Mouse (Mus musculus): ENCODE measurements around the gene Gucy2g.
A peak's percentile ranks its signal among the peaks of the same experiment; 100 is the strongest.

Gene Gucy2g

DNA sequence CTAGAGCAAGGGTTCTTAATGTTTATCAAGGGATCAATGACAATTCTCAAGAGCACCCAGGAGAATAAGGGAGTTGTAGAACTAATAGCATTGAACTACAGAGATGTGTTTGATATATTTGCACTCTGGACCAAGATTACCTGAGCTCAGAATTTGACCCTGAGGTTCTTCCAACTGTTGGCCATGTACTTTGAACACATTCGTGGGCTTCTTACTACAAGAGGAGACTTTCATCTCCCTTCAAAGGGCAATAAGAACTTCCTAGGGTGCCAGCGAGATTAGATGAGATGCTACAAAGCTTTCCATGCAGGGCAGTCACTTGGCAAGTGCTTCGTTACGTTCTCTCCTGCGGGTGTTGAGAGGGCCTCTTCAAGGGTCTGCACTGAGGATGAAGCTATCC is 6.5 kb upstream of the Gucy2g start:
- no peak for DNase-seq

DNA sequence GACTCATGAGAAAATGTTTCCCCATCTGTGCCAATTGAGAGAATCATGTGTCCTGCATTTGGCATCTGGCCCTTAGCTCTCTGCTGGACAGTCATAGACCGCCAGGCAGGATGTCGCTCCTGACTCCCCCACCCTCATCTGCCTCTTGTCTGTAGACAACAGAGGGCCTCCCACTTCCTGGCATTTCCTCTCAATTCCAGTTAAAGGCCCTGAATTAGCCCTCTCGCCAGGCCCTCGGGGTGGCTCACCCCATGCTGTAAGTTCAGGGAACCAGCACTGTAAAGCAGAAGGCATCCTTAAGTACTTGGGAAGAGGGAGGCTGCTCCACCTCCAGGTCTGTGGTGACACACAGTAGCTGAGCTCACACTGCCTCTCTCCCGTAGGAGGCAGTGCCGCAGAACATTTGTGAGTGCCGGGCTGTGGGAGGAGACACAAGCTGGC is 3.8 kb upstream of the Gucy2g start:
- DNase-seq: peak; percentile 72 to 73

DNA sequence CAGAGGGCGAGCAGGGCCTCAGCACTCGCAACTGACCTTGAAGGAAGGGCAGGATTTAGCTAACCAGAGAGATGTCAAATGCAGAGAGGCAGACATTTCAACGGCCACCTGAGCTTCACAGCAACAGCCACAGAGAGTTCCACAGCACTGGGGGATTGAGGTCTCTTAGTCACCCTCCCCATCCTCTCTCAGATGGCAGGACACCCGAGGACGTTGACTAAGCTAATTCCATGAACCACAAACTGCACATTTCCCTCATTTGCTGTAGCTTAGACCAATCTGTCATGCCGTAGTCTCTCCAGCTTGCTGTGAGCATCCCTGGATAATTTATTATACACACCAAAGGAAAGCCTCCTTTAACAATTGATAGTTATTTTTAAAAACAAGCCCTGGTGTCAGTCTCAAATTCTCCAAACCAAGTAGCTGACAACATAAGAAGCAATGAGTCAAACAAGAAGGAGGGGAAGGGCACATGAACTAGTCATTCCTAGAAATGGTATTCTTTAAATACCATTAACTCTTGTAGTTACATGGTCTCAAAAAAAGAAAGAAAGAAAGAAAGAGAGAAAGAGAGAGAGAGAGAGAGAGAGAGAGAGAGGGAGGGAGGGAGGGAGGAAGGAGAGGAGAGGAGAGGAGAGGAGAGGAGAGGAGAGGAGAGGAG is 1.1 kb downstream of the Gucy2g start:
- DNase-seq: no peak

DNA sequence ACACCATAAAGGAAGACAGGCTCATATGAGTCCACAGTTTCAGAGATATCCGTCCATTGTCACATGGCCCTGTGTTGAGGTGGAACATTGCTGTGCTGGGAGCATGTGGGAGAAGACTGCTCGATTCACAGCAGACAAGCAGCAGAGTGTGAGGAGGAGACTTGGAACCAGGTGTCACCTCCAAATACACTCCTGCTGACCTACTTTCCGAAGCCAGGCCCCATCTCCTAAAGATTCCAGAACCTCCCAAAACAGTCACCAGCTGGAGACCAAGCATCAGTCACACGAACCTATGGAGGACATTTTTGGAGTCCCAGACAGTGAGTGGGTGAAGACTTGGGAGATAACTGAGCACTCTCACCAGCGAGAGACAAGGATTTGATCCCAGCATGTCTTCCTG is 4.5 kb downstream of the Gucy2g start:
- DNase-seq: no peak

DNA sequence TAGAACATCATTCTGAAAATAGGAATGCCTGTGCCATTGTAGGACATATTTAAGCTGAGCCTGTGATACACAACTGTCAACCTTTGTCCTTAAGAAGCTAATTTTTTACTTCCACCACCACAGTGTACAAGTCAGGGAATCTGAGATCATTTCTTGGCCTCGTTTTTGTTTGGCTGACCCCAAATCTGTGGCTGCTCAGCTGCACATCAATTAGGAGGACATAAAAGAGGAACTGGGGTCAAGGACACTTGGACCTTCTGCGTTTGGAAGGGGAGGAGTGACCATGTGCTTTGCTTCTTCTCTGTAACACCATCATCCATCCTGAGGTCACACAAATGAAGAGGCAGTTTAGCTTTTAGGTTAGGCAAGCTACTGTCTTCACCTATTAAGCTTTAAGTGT is 5.0 kb downstream of the Gucy2g start:
- DNase-seq: no peak

DNA sequence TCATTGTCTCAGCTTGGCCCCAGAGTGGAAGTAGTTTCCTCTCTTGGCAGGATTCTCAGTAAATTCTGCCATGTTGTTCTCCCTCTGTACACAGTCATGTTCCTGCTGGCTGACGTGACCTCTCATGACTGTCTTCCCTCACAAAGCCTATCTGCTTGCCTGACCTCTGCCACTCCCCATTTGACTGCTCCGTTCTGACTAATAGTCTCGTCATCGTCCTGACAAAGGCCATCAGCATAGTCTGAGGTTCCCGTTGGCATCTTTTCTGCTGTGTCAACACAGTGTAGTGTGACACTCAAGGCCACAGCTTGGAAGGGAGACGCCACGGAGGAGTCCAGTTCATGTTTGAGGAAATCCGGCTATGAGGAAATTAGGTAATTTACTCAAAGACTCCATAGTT is 8.9 kb downstream of the Gucy2g start:
- no peak for DNase-seq

DNA sequence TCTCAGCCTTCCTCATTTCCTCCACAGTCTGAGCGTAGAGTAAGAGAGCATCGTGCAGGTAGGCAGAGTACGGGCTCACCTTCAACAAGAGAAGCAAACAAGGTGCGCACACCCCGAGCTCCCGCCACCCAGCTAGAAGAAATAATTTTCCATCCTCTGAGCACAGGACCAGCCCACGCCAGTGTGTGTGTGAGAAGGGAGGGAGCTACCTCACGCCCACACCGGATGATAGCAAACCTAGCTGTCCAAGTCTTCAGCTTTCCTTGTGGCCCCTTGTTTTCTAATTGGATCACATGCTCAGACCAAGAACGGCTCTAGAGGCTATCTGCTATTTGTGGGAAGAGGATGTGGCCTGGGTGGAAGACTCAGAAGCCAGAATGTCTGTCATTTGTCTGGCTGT is 10.0 kb downstream of the Gucy2g start:
- DNase-seq: no peak

DNA sequence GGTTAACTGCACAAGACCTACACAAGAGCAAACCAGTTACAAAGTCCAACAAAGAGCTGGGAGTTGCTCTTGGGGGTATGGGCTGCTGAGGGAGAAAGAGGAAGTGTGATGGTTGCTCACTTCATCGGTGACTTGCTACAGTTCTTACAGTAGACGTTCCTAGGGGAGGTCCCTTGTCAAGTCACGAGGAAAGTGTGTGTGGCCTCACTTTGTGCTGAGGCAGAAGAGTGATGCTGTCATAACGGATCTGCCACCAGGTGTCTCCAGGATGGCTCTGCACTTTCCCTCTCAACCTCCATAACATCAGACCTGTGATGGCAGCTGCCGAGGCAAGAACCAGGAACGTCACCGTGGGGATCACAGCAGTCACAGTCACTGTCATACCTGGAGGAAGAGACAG is 13.9 kb downstream of the Gucy2g start:
- DNase-seq: no peak

DNA sequence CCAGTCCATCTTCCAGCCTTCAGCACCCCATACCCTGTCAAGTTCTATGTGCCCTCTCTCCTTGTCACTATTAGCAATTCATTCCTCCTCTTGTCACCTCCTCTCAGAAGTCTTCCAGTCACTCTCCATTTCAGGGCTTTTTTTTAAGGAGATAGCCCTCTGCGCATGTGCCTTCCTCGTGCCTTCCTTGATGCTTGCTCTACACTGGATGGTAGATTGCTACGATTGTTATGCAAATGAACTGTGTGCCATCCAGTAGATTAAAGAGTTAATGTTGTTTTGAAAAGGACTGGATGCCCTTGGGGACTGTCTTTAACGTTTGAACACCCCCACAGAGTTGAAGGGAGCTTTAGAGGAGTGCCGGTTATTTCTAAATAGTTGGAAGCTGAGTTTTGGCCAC is 14.4 kb downstream of the Gucy2g start:
- no peak for DNase-seq

DNA sequence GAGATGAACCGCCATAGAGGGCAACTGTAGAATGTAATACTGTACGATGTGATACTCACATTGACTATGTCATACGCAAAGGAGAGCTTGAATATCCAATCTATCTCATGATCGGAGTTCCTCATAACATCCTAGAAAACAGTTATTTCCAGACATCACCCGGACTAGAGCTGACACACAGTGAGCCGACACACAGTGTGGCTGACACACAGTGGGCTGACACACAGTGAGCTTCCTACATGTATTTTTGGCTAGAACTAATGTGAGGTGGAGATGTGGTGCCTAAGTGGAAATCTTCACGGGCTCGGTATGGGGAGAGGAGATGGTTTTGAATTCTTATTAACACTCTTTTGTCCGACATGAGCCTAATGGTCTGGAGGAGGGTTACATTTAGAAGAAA is 18.8 kb downstream of the Gucy2g start:
- no peak for DNase-seq

DNA sequence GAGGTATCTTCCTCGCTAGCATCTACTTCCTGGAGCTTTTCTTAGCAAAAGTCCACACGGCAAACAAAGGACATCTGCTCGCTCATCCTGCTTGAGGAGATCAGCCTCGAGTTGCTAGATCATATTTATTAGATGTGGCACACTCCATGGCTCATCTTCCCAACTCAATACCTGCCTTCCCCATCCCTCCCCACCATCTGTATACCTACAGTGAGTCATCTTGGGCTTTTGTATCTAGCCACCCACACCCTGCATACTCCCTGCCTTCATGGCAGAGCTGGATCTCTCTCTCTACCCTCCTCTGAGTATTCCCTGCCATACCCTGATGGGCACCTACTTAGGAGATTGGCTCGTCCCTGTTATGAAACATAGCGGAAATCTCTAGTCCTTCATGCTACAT is 19.8 kb downstream of the Gucy2g start:
- DNase-seq: no peak

DNA sequence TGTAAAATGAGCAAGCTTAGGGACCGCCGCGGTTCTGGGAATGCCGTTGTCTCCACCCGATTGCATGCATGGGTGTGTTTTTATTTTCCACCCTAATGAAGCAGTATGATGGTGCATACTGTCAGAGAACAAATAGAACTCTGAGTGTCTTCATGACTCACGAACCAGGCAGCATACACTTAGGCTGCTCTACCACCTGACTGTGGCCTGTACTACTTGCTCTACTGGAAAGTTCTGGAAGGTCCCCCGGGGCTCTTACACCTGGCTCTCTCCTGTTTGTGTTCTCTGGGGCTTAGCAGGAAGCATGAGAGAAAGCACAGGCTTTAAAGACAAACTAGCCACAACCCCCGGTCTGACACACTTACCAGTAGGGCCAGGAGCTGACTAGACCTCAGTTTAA is 21.7 kb downstream of the Gucy2g start:
- no peak for DNase-seq

DNA sequence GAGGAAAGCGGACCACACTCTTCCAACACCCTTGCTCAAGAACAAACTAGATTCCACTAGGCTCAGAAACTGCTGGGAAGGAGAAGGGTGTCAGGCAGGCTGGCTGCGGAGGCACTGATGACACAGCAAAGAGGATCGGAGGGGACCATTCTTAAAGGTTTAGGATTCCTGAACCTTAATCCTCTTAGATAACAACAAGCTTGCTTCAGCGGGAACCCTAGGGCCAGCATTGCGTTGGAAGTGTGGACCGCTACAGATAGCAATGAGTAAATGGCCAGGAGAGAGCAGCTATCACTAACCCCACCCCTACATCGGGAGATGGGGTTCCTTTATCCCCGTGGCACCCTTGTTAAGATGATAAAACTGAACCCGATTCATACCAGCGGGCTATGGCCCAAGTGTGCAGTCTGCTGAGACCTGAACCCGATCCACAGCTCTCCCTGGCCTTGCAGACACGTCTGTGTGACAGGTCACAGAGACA is 22.3 kb downstream of the Gucy2g start:
- no peak for DNase-seq

DNA sequence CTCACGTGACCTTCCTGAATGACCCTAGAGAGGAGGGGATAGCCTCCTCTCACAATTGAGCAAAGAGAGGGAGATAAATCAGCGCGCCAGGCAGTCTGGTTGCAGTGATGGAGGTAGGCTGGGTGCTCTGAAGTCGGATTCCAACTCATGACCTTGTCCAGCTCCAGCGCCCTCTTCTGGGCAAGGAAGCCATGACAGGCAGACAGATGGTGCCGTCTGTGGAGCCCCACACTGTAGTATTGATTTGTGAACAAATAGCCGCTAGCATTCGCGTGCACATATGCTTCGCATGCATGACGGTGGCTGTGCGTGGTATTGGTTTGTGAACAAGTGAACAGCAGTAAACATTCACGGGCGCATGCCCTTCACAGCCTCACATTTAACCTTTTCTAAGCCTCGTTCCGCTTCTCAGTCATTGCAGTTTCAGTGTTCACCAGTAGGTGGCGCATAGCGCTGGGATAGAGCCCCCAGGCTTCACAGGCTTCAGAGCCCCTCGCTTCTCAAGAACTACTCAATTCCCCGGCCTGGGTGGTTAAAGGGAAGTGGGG is 22.8 kb downstream of the Gucy2g start:
- peak; percentile 92 to 95 for DNase-seq

DNA sequence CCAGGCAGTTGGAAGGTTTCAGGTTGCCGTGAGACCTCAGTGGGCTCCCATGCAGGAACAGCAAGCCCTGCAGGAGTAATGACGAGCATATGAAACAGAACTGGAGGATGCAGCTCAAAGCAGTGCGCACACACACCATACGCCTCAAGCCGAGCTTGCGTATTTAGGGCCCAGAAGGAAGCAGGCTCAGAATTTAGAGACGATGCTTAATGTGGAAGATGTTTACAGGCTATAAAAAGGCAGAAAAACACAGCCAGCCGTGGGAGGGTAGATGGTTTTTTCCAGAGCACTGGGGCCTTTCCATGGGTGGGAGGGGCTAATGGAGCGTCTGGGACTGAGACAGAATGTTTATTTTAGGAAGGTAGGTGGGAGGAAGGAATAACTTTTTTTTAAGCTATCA is 23.7 kb downstream of the Gucy2g start:
- DNase-seq: no peak

DNA sequence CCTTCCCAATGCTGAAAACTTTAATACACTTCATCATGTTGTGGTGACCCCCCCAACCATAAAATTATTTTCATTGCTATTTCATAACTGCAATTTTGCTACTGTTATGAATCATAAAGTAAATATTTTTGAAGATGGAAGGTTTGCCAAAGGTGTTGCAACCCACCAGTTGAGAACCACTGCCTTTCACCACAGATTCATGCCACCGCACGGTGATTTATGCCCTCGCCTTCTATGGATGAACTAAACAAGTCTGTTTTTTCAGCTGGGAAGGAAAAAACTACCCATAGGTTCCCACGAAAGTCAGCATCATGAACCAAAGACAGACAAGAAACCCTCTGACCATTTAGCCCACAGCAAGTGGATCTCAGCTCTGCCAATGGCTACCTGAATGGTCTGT is 24.2 kb downstream of the Gucy2g start:
- DNase-seq: no peak

DNA sequence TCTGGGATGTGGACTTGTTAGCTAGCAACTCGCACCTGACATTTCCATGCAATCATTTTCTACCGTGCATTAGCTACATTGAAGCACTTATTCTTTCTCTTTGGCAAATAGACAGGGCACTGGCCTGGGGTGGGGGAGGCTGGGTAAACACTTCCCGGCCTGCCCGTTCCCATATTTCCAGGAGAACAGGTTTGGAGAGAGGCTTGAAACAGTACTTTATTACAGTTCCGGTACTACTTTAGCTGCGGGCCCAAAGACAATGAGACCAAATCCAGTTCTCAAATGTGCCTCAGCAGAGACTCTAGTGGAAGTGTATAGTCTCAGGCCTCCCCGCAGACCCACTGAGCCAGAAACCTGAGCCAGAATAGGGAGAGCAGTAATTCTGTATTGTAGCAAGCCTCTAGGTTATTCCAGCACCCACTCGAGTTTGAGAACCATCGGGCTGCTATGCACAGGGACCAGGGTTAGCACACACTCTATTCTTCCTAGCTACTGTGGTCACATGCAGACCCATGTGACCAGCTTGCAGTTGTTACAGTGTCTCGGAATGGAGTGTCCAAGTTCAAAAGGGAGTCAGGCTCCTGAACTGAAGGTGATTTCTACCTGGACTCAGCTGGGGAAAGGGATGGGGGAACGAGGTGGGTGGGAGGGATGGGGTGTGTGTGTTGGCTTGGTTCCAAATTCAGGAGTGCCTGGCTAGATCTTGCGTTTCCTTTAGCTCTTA is 27.3 kb downstream of the Gucy2g start:
- DNase-seq: no peak

DNA sequence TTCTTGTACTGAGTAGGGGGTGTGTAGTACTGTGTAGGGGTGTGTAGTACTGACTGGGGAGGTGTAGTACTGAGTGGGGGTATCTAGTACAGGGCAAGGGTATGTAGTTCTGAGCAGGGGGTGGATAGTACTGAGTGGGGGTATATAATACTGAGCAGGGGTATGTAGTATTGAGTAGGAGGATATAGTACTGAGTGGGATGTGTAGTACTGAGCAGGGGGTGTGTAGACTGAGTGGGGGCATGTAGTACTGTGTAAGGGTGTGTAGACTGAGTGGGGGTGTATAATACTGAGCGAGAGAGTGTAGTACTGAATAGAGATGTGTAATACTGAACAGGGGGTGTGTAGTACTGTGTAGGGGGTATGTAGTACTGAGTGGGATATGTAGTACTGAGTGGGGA is 29.3 kb downstream of the Gucy2g start:
- DNase-seq: no peak

DNA sequence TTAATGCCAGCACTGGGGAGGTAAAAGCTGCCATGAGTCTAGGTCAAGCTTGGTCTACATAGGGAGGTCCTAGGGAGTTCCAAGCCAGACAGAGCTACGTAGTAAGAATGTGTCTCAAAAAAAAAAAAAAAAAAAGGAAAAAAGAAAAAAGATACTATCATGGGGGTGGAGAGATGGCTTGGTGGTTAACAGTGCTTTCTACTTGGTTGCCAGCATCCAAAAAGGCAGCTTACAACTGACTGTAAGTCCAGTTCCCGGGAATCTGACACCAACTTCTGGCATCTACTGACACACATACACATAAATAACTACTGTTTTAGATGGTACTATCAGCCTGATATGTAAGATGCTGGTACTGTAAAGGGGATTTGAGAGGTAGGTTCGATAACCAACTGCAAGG is 32.0 kb downstream of the Gucy2g start:
- no peak for DNase-seq

DNA sequence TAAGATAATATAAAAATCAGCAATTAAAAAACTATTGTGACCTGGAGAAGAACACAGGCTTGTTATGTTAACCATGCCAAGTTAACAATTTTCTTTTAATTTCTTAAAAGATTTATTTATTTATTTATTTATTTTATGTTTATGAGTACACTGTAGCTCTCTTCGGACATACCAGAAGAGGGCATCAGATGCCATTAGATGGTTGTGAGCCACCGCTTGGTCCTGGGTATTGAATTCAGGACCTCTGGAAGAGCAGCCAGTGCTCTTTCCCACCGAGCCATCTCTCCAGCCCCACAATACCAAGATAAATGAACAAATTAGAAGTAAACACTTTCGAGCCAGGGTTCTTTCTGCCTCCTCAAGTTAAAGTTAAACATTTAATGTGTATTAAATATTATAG is 32.4 kb downstream of the Gucy2g start:
- no peak for DNase-seq

DNA sequence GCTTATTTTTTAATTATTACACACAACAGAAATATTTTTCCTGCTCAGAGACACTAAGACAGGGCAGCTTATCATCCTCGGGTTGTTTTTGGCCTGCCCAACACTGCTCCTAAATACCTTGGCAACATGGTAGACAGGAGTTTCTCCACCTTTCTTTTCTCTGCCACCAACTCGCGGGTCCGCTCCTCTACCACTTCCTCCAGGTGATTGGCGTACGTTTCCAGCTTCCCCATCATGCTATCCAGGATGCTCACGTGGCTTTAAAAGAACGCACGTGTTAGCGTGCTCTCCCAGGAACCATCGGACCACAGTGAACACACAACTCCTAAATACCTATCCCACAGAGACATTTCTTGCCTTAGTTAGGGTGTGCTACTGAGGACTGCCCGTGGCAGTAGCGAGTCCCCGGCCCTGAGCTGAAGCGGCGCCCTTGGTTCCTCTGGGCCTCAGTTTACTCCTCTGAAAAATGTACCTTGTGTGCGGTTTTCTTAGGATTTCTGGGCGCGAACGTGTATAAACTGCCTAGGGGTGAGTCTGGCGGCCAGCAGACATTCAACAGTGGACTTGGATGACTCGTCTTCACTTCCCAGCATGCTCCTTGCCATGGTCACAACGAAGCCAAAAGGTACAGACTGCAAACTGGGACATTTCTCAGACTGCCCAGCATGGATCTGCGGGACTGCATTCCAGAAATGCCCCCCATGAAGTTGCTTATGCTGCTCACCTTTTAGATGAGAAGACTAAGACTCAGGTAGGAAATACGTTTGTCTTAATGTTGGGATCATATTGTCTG is 33.1 kb downstream of the Gucy2g start:
- DNase-seq: peak; percentile 23 to 33

DNA sequence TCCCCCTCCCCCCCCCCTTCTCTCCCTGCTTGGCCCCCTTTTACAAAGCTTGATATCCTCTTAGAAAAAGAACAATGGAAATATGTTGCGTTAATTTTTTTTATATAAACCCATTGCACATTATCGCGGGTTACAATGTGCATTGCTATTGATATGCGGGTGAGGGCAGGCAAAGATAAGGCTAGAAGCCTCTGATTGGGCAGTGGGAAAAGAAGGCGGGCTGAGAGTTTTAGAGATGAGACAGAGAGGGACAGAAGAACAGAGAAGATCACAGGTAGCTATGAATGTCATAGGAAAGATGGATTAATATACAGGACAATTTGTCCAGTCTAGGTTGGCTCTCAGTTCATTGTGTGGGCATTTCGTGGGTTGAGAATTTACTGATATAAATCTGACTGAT is 33.8 kb downstream of the Gucy2g start:
- no peak for DNase-seq

DNA sequence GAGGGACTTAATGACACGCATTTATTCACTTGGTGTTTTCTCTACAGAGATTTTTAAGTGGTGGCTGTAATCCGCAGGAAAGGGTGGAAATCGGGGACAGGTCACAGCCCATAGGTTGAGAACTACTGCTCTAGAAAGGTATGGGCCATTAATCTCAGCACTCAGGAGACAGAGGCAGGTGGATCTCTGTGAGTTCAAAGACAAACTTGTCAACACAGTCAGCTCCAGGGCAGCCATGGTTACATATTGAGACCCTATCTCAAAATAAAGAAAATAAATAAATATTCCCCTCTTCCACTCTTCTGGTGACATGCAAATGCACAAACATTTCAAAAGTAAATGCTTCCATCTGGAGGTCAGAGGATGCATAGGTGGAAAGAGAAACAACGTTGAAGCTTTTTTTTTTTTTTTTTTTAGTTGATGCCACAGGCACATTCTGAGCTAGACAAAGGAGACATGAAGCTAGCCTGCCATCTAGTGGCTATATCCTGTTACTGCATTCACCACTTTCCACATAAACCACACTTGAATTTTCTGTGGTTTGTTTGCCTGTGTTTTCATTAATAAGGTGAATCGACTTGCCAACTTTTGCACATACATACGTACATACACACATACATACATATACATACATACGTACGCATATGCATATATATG is 34.4 kb downstream of the Gucy2g start:
- peak; percentile 68 to 82 for DNase-seq
